Mouse (Mus musculus): Measurements from ENCODE around the gene Tyw1. TPM values are rescaled to one million over a fixed set of nuclear protein-coding genes. Genes with fewer than 3 reads are reported as not detected.

Tyw1 gene
- polyA plus RNA-seq, 1 experiment from 2014 or later: 22.3 TPM

DNA sequence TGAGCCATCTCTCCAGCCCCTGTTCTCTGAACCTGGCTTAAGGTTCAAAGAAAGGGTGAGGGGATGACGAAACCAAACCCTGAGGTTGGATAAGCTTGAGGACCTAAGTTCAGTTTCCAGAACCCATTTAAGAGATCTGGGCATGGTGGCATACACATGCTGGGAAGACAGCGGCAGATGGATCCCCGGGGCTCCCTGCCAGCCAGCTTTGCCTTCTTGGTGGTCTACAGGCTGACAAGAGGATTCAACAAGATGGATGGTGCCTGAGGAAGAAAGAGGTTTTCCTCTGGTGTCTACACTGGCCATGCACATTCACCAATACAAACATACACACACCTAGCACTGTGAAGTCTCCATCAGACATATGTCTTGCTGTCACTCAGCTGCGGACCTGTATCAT is 37.6 kb downstream of the Tyw1 start:
- DNase-seq (ENCODE audit: low spot score): no peak
- Histone ChIP-seq H3K4me2 (ENCODE audit: low read depth, low read length) (no peak overlapping the region), H3K36me3 (ENCODE audit: control insufficient read depth, insufficient read depth, low read length) (peaks cover 53% of the 10 kb centered on the region), H3K4me1 (ENCODE audit: control insufficient read depth, insufficient read depth, low read length) (no peaks in the 10 kb centered on the region), H3K27me3 (replicated peaks; ENCODE audit: control insufficient read depth, insufficient read depth, low read length) (no peaks in the 10 kb centered on the region), H3K27ac (replicated peaks; ENCODE audit: low read depth, low read length) (no peak overlapping the region), H3K4me3 (ENCODE audit: low read depth, low read length) (no peak overlapping the region), H3K9me3 (ENCODE audit: control insufficient read depth, low read length) (0 out of 2 replicates have a peak, but pooled peaks cover 3% of the 10 kb centered on the region), H3K9ac (ENCODE audit: low read depth, low read length) (no peak overlapping the region)
- no peak for ATAC-seq (ENCODE audit: low read depth)
- WGBS: 90% methylated on average over 4 of the region's 4 CpGs

DNA sequence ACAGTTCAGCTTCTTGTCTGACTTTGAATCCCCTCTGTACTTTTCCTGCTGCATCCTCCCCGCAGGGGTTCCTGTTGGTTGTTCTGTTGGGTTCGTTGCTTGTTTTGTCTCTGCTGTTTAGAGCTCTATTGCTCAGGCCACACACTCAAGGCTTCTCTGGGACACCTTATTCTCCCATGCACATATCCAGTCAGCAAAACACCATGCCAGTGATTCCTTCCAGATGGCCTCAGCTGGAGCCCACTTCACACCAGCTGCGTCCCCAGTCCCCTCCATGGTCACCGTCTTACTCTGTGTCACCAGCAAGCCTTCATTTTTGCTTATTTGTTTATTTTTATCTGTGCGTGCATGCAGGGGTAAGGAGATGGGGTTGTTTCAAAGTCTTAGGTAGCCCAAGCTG is 38.5 kb downstream of the Tyw1 start:
- H3K27ac ChIP-seq (replicated peaks; ENCODE audit: low read depth, low read length): no peak overlapping the region
- H3K36me3 ChIP-seq (ENCODE audit: control insufficient read depth, insufficient read depth, low read length): peaks cover 60% of the 10 kb centered on the region
- 0 out of 2 replicates have a peak, but pooled peaks cover 3% of the 10 kb centered on the region for H3K9me3 ChIP-seq (ENCODE audit: control insufficient read depth, low read length)
- H3K4me2 ChIP-seq (ENCODE audit: low read depth, low read length): no peak overlapping the region
- DNase-seq (ENCODE audit: low spot score) (no peak), ATAC-seq (ENCODE audit: low read depth) (no peak)
- H3K27me3 ChIP-seq (replicated peaks; ENCODE audit: control insufficient read depth, insufficient read depth, low read length): no peaks in the 10 kb centered on the region
- H3K4me1 ChIP-seq (ENCODE audit: control insufficient read depth, insufficient read depth, low read length): no peaks in the 10 kb centered on the region
- 76% methylated on average over 5 of the region's 5 CpGs for WGBS
- H3K4me3 ChIP-seq (ENCODE audit: low read depth, low read length): no peak overlapping the region
- H3K9ac ChIP-seq (ENCODE audit: low read depth, low read length): no peak overlapping the region

DNA sequence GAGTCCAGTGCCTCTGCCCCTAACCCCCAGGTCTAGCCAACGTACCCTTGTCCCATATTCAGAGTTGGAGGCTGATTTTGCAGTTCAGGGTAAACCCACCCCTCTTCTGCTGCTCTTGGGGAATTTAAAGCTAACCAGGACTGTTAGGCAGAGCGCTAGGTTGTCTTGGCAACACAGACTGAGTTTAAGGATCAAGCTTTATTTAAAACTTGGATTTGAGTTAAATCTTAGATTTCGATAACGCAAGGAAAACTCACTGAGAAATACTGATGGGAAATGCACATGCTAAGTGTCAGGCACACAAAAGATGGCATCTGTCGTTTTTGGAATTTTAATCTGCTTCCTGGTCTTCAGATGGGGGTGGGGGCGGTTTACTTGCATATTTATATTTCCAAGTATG is 39.2 kb downstream of the Tyw1 start:
- Histone ChIP-seq H3K27me3 (replicated peaks; ENCODE audit: control insufficient read depth, insufficient read depth, low read length) (no peaks in the 10 kb centered on the region), H3K27ac (replicated peaks; ENCODE audit: low read depth, low read length) (no peak overlapping the region), H3K9ac (ENCODE audit: low read depth, low read length) (no peak overlapping the region), H3K9me3 (ENCODE audit: control insufficient read depth, low read length) (0 out of 2 replicates have a peak, but pooled peaks cover 3% of the 10 kb centered on the region), H3K36me3 (ENCODE audit: control insufficient read depth, insufficient read depth, low read length) (peaks cover 62% of the 10 kb centered on the region), H3K4me2 (ENCODE audit: low read depth, low read length) (no peak overlapping the region), H3K4me3 (ENCODE audit: low read depth, low read length) (no peak overlapping the region), H3K4me1 (ENCODE audit: control insufficient read depth, insufficient read depth, low read length) (no peaks in the 10 kb centered on the region)
- no peak for ATAC-seq (ENCODE audit: low read depth)
- DNase-seq (ENCODE audit: low spot score): no peak
- WGBS: 82% methylated on average over 6 of the region's 6 CpGs

DNA sequence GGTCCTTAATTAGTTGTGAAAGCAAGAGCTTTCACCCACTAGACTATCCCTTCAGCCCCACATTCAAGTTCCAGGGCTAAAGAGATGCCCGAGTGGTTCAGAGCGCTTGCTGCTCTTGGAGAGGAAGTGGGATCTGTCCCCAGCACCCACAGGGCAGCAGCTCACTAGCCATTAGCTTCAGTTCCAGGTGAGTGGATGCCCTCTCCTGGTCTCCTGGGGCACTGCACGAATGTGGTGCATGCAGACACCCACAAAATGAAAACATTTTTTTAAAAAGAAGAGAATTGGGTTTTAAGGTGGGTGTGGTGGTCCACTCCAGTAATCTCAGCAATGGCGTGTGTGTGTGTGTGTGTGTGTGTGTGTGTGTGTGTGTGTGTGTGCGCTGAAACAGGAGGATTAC is 40.7 kb downstream of the Tyw1 start:
- ATAC-seq (ENCODE audit: low read depth): no peak
- Histone ChIP-seq H3K4me2 (ENCODE audit: low read depth, low read length) (no peak overlapping the region), H3K9ac (ENCODE audit: low read depth, low read length) (no peak overlapping the region), H3K27me3 (replicated peaks; ENCODE audit: control insufficient read depth, insufficient read depth, low read length) (no peaks in the 10 kb centered on the region), H3K36me3 (ENCODE audit: control insufficient read depth, insufficient read depth, low read length) (peaks cover 61% of the 10 kb centered on the region), H3K9me3 (ENCODE audit: control insufficient read depth, low read length) (no peaks in the 10 kb centered on the region), H3K4me1 (ENCODE audit: control insufficient read depth, insufficient read depth, low read length) (no peaks in the 10 kb centered on the region), H3K27ac (replicated peaks; ENCODE audit: low read depth, low read length) (no peak overlapping the region), H3K4me3 (ENCODE audit: low read depth, low read length) (no peak overlapping the region)
- 82% methylated on average over 5 of the region's 5 CpGs for WGBS
- no peak for DNase-seq (ENCODE audit: low spot score)

DNA sequence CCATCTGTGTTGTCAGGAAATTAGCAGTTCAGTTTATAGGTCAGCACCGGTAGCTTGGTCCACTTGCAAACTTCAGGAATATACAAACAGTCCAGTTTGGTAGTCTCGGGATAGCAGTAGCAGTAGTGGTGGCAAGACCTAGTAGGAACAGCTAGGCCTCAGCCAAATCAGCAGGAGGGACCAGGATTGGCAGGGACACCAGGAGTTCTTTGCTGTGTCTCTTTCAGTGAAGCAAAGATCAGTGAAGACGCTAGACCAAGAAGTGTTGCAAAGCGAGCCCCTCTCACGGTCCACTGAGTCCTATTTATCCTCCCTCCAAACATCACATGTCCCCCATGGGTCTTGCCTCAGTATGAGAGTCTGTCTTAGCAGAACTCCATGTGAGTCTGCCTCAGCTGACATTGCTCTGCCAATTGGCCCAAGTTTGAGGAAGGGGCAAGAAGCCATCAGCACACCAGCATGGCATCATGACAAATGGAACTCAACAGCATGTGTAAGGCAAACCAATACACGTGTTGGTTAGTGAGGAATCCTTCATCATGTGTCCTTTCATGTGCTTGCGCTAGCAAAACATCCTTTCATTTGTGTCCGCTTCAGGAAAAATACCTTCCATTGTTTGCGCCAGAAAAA is 43.5 kb downstream of the Tyw1 start:
- Histone ChIP-seq H3K4me2 (ENCODE audit: low read depth, low read length) (no peak overlapping the region), H3K27me3 (replicated peaks; ENCODE audit: control insufficient read depth, insufficient read depth, low read length) (no peaks in the 10 kb centered on the region), H3K9me3 (ENCODE audit: control insufficient read depth, low read length) (no peaks in the 10 kb centered on the region), H3K9ac (ENCODE audit: low read depth, low read length) (no peak overlapping the region), H3K27ac (replicated peaks; ENCODE audit: low read depth, low read length) (no peak overlapping the region), H3K36me3 (ENCODE audit: control insufficient read depth, insufficient read depth, low read length) (peaks cover 55% of the 10 kb centered on the region), H3K4me1 (ENCODE audit: control insufficient read depth, insufficient read depth, low read length) (no peaks in the 10 kb centered on the region), H3K4me3 (ENCODE audit: low read depth, low read length) (no peak overlapping the region)
- ATAC-seq (ENCODE audit: low read depth) (no peak), DNase-seq (ENCODE audit: low spot score) (no peak)
- WGBS: 95% methylated on average over 9 of the region's 9 CpGs

DNA sequence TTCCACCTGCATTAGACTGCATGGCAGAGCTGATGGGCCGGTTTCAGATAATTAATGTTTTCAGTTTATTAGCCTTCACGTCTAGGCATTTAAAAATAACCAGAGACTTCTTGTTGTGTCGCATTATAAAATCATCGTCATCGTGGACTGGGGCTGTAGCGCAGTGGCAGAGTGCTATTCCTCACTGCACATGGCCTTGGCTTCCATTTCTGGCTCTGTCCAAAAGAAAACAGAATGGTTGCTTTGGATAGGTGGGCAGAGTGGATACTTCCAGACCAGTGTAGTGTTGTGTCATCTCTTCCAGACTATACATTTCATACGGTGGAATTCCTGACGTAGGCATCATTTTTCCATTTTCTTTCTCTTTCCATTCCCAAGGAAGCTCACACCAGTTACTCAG is 44.1 kb downstream of the Tyw1 start:
- no peaks in the 10 kb centered on the region for H3K4me1 ChIP-seq (ENCODE audit: control insufficient read depth, insufficient read depth, low read length)
- WGBS: 95% methylated on average over 8 of the region's 8 CpGs
- no peak for ATAC-seq (ENCODE audit: low read depth)
- no peak overlapping the region for H3K9ac ChIP-seq (ENCODE audit: low read depth, low read length)
- H3K27ac ChIP-seq (replicated peaks; ENCODE audit: low read depth, low read length): no peak overlapping the region
- no peak overlapping the region for H3K4me2 ChIP-seq (ENCODE audit: low read depth, low read length)
- DNase-seq (ENCODE audit: low spot score): no peak
- H3K4me3 ChIP-seq (ENCODE audit: low read depth, low read length): no peak overlapping the region
- no peaks in the 10 kb centered on the region for H3K9me3 ChIP-seq (ENCODE audit: control insufficient read depth, low read length)
- peaks cover 59% of the 10 kb centered on the region for H3K36me3 ChIP-seq (ENCODE audit: control insufficient read depth, insufficient read depth, low read length)
- H3K27me3 ChIP-seq (replicated peaks; ENCODE audit: control insufficient read depth, insufficient read depth, low read length): no peaks in the 10 kb centered on the region

DNA sequence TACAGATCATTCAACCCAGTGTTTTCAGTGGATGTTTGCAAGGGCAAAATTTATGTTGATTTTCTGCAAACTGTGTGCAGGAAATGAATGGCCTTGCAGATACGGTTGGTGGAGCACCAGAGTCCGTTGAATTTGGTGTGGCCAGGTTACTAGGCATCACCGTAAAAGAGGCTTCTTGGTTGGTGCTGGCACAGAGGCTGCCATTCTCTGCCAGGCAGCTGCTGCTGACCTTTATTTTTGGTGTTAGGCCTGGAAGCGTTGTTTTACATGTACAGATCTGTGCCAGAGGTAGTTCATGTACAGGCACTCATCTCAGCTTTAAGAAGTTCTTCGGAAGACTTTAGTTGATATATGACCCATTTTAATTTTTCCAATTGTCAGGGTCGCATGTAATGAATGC is 48.2 kb downstream of the Tyw1 start:
- no peaks in the 10 kb centered on the region for H3K27me3 ChIP-seq (replicated peaks; ENCODE audit: control insufficient read depth, insufficient read depth, low read length)
- no peak overlapping the region for H3K4me2 ChIP-seq (ENCODE audit: low read depth, low read length)
- WGBS: 94% methylated on average over 6 of the region's 6 CpGs
- no peak overlapping the region for H3K27ac ChIP-seq (replicated peaks; ENCODE audit: low read depth, low read length)
- ATAC-seq (ENCODE audit: low read depth): no peak
- peaks cover 54% of the 10 kb centered on the region for H3K36me3 ChIP-seq (ENCODE audit: control insufficient read depth, insufficient read depth, low read length)
- H3K9ac ChIP-seq (ENCODE audit: low read depth, low read length): no peak overlapping the region
- no peak for DNase-seq (ENCODE audit: low spot score)
- no peak overlapping the region for H3K4me3 ChIP-seq (ENCODE audit: low read depth, low read length)
- no peaks in the 10 kb centered on the region for H3K9me3 ChIP-seq (ENCODE audit: control insufficient read depth, low read length)
- H3K4me1 ChIP-seq (ENCODE audit: control insufficient read depth, insufficient read depth, low read length): no peaks in the 10 kb centered on the region

DNA sequence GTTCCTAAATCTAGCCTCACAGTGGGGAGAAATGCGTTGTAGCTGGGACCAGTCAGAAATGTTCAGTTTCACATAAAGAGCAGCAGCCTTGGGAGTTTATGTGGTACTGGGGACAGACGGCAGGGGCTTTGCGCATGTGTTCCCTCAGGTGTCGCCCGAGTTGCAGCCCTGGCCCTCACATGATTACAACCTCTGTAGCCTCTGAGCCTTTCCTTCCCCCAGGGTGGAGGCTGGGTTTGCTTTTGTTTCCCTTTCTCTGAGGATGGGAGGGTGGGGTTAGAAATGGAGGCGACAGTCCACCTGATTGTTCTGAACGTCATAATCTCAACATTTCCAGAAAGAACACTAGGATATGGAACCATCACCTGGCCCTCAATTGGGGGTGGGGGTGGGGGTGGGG is 52.5 kb downstream of the Tyw1 start:
- peaks cover 44% of the 10 kb centered on the region for H3K36me3 ChIP-seq (ENCODE audit: control insufficient read depth, insufficient read depth, low read length)
- H3K4me2 ChIP-seq (ENCODE audit: low read depth, low read length): no peak overlapping the region
- WGBS: 83% methylated on average over 7 of the region's 7 CpGs
- no peak overlapping the region for H3K27ac ChIP-seq (replicated peaks; ENCODE audit: low read depth, low read length)
- ATAC-seq (ENCODE audit: low read depth) (no peak), DNase-seq (ENCODE audit: low spot score) (no peak)
- H3K27me3 ChIP-seq (replicated peaks; ENCODE audit: control insufficient read depth, insufficient read depth, low read length): no peaks in the 10 kb centered on the region
- no peak overlapping the region for H3K4me3 ChIP-seq (ENCODE audit: low read depth, low read length)
- no peaks in the 10 kb centered on the region for H3K4me1 ChIP-seq (ENCODE audit: control insufficient read depth, insufficient read depth, low read length)
- no peak overlapping the region for H3K9ac ChIP-seq (ENCODE audit: low read depth, low read length)
- no peaks in the 10 kb centered on the region for H3K9me3 ChIP-seq (ENCODE audit: control insufficient read depth, low read length)

DNA sequence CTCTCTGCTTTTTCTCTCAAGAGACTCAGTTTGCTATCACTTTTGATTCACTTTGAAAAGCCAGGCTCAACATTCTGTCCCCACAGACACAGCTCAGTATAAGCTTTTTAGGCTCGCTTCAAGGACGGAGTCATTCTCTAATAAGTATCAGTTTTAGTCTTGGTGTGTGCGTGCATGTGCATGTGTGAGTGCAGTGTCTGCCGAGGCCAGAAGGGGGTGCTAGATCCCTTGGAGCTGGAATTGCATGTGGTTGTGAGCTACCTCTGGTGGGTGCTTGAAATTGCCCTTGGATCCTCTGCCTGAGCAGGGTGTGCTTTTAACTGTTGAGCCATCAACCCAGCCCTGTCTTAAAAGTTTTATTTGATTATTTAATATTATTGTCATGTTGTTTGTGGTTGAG is 54.7 kb downstream of the Tyw1 start:
- Histone ChIP-seq H3K9ac (ENCODE audit: low read depth, low read length) (no peak overlapping the region), H3K4me3 (ENCODE audit: low read depth, low read length) (no peak overlapping the region), H3K4me2 (ENCODE audit: low read depth, low read length) (no peak overlapping the region), H3K36me3 (ENCODE audit: control insufficient read depth, insufficient read depth, low read length) (peaks cover 30% of the 10 kb centered on the region), H3K27me3 (replicated peaks; ENCODE audit: control insufficient read depth, insufficient read depth, low read length) (no peaks in the 10 kb centered on the region), H3K9me3 (ENCODE audit: control insufficient read depth, low read length) (no peaks in the 10 kb centered on the region), H3K4me1 (ENCODE audit: control insufficient read depth, insufficient read depth, low read length) (no peaks in the 10 kb centered on the region), H3K27ac (replicated peaks; ENCODE audit: low read depth, low read length) (no peak overlapping the region)
- DNase-seq (ENCODE audit: low spot score) (no peak), ATAC-seq (ENCODE audit: low read depth) (no peak)
- WGBS: 96% methylated on average over 4 of the region's 4 CpGs
